Mouse (Mus musculus): ENCODE measurements around the gene Mtss1l. TPM values are rescaled to one million over a fixed set of nuclear protein-coding genes. Genes with fewer than 3 reads are reported as not detected.

Gene Mtss1l
- polyA plus RNA-seq, 1 experiment from 2014 or later = 25.7 TPM

Other genes with a start within 250 kb of the Mtss1l start
- 32.0 and 34.5 TPM in 2 replicates for gene Vac14, start 102.9 kb upstream of the Mtss1l start, polyA plus RNA-seq (2016; fragmentation: Nextera tagmentation; extraction: Ambion mirVana)
- 1.0 and 1.1 TPM in 2 replicates for gene Il34, start 84.4 kb downstream of the Mtss1l start, polyA plus RNA-seq (2016; fragmentation: Nextera tagmentation; extraction: Ambion mirVana)
- gene Cog4, start 125.1 kb downstream of the Mtss1l start, polyA plus RNA-seq (2016; fragmentation: Nextera tagmentation; extraction: Ambion mirVana) = 77.0 and 77.7 TPM in 2 replicates
- gene Sf3b3, start 125.3 kb downstream of the Mtss1l start, polyA plus RNA-seq (2016; fragmentation: Nextera tagmentation; extraction: Ambion mirVana) = 156 TPM in 2 replicates
- 9.9 and 11.9 TPM in 2 replicates for gene Fuk, start 181.0 kb downstream of the Mtss1l start, polyA plus RNA-seq (2016; fragmentation: Nextera tagmentation; extraction: Ambion mirVana)
- gene St3gal2, start 198.4 kb downstream of the Mtss1l start, polyA plus RNA-seq (2016; fragmentation: Nextera tagmentation; extraction: Ambion mirVana) = 35.0 and 37.1 TPM in 2 replicates

Data from neural tube, embryonic 12.5 days (tissue).